Mouse (Mus musculus) cerebral cortex, adult 2 months (tissue): ENCODE measurements around the gene Serpinb5.

ENCODE experiments used
- WGBS: fragments of 180-500 bp; shearing (Covaris S2); methylation state at CpG from one replicate; pipeline ENCODE4 v1.1.7; 2018; 5-methylcytosine and 5-hydroxymethylcytosine counted together

The Serpinb5 gene

DNA sequence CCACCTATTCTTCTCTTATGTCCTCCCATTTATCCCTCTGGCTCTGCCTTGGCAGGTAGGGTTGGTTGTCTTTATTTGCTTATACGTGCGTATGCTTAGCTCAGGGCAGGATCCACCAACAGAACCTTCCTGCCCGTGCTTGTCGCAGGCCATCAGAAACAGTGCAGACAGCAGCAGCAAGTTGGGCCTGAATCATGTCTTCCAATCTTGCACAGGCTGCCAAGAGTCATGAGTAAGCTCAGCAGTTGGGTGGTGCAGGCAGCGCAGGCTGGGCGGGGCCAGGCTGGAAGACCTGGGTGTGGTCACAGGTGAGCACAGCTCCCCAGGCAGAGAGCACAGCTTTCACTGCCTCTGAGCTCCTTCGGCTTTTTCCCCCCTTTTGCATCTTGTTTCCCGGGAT lies at the start of gene Serpinb5:
Gene Serpinb5, plus strand, starts transcription at position 327 of the 400 bp plus-strand sequence.
- 68% methylated on average over 8 of the region's 8 CpGs for WGBS

DNA sequence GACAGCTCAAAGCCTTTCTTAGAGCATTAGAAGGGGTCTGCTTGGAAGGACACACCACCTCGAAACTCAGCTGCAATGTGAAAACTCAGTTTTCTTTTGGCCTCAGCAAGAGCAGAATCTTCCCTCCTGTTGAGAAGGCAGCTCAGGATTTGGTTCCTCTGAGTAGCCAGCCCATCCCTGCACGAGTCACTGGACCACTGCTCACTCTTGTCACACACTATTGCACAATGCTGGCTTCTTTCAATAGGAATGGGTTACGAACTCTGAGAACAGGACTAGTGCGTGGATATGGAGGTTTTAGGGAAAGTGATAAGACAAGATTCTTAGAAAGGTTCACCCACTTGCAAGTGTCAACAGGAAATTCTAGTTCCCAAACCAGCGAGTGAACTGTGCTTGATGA lies 46.1 kb upstream of the Serpinb5 start:
- WGBS = 79% methylated on average over 5 of the region's 5 CpGs

DNA sequence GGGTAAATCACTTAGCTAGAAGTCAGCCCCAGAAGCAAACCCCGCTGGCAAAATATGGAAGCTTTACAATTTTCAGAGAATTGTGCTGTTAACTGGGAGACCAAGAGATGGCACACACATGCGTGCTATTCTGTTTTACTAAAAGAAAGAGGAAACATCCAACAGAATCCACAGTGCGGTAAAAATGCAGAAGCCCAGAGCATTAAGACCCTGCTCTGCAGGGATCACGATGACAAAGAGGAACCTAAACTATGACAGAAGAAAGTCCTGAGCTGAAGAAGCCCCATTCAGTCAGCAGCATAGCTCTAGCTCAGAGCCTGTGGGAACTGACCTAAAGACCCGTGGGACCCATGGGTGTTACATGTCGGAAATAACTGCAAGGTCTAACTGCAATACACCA lies 45.7 kb upstream of the Serpinb5 start:
- 85% methylated on average over 6 of the region's 6 CpGs for WGBS

DNA sequence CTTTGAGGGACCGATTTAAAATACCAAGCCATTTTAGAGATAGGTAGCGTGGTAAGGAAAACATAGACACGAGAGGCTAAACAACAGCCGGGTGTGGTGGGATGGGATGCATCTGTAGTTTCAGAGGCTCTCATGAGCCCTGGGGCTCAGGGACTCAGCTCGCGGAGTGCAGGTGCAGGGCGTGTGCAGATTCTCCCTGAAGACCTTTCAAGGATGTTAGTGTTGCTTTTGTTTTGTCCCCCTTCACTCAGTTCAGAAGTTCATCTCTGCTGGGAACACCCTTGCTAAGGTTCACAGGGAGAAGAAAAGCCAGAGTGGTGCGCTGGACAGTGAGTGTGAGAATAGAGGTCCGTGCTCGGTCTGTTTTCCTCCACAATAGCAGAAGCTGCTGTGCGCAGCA lies 44.2 kb upstream of the Serpinb5 start:
- WGBS = 87% methylated on average over 11 of the region's 11 CpGs

DNA sequence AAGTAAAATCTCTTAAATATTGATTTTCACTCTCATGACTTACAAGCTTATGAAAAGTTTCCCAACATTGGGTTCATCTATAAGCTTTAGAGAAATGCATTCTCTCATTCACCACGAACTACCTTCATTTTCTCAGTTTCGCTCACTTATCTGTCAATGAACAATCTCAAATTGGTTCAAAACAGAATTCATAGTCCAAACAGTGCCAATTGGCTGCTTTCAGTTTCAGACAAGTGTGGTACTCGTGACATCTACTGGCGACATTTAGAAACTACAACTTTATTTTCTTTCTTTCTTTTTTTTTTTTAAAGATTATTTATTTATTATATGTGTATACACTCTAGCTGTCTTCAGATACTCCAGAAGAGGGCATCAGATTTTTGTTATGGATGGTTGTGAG lies 42.6 kb upstream of the Serpinb5 start:
- 6% methylated on average over 4 of the region's 4 CpGs for WGBS

DNA sequence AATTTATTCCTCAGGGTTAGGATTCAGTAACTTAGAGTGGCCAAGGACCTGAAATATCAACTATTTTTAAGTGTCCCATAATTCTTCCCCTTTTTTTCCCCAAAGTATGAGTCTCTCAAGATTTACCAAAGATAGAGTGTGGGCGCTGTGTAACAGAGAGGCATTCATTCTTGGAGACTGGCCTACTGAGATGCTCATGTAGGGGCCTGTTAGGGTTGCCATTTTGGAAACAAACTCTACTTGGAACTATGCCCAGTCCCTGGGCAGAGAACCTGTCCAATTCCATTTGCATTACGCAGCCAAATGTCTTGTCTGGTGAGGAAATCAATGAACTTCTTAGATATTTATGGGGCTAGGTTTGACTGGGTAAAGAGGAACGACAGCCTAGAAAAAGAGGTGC lies 38.7 kb upstream of the Serpinb5 start:
- 54% methylated on average over 3 of the region's 3 CpGs for WGBS

DNA sequence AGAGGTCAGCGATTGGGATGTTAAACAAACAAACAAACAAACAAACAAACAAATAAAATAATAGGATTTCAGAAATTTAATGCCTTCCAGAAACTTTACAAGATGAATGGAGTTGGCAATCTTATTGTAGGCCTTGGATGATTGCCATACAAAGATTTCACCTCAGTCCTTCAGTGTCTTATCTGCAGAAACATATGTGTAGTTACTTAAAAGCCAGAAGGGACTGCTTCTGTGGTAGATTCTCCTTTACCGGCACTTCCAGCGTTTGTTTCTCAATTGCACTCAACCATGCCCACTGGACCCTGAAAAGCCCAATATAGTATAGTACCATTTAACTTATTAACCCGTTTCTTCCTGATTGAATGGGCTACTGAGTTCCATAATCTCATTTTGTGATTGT lies 32.2 kb upstream of the Serpinb5 start:
- 70% methylated on average over 4 of the region's 4 CpGs for WGBS

DNA sequence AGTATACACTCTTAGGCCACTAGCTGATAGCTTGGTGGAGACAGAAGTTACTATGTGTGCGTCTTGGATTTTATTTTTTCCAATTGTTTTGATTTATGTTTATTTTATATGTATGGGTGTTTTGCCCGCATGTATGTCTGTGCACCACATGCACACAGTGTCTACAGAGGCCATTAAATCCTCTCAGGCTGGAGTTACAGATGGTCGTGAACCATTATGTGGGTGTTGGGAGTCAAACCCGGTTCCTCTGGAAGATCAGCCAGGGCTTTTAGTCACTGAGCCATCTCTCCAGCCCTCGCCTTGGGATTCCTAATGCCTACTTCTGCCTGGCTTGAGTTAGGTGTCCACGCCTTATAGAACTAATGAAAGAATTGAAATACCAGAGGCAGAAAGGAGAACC lies 4.6 kb downstream of the Serpinb5 start:
- 78% methylated on average over 6 of the region's 6 CpGs for WGBS

DNA sequence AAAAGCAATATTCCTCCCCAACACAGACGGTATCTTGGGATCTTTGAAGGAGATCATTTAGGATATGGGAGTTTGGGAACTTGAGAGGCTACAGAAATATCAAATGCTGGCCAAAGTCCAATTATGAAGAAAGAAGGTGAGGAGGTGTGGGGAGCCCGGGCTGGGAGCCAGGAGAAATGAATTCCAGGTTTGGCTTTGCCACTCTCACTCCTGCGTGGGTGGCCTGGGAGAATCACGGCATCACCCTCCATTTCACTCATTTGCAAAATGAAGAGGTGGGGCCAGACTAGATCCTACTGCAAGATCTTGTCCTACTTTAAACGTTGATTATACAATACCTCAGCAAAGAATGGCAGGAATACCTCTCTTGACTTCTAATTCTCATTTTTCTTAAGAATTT lies 5.1 kb downstream of the Serpinb5 start:
- 38% methylated on average over 5 of the region's 5 CpGs for WGBS

DNA sequence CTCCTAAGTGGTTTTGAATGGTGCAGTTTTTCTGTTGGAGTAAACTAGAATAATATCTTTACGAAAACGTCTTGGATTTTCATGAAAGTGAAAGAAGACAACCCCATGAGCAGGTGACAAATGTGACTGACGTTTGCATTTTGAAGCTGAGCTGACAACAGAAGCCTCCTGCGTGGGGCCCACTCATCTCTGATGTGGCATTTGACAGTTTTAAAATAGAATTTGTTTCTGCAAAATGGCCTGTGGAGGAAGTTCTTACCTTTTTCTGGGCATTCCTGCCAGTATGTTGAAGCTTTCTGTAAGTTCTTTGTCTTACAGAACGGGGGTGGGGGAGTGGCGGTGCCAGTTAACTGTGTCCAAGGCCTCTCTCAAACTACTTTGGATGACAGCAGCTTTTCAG lies 5.8 kb downstream of the Serpinb5 start:
- 52% methylated on average over 6 of the region's 6 CpGs for WGBS

DNA sequence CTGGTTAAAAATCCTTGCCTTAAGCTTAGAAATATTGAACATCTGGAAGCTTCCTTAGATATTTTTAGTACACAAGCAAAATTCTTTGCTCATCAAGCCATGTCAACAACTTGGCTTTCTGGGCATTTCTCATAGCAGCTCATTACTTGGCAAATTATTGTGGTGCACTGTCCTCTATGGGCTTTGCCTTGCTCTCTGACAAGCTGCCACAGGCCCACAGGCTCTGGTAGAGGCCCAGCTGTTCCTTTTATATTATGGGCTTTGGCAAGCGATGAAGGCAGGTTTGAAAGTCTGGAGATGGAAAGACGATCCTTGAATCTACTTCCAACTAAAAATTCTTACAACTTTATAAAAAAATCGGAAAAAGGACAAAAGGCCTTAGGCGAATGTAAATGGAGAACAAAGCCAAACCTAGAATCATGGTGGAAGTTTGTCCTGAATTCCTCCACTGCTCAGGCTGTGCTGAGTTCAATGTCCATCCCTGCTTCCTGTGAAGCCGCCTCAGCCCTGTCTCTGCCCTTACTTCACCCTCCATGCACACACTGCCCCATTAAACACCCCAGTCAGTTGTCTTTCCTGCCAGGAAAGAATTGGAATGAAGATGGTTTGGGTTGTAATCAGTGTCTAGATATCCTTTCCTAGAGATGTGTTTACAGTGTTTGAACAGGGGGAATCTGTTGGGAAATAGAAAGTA lies 14.4 kb downstream of the Serpinb5 start:
- 88% methylated on average over 5 of the region's 5 CpGs for WGBS

DNA sequence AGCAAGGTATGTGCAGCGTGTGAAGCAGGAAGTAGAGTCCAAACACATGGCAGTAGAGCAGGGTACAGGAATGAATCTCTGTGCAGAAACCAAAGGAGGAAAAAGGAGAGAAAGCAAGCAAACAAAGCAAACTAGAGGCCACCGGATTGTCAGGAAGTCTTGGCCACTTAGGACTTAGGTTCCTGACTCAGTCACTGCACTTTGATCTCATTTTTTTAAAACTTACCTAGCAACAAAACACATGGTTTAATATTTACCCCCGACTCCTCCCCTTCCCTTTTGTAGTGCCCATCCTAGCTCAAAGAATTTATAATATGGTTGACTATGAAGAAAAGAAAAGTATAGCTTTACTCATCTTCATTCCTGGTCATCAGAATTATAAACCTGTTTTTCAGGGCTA lies 15.2 kb downstream of the Serpinb5 start:
- WGBS = 81% methylated on average over 3 of the region's 3 CpGs

DNA sequence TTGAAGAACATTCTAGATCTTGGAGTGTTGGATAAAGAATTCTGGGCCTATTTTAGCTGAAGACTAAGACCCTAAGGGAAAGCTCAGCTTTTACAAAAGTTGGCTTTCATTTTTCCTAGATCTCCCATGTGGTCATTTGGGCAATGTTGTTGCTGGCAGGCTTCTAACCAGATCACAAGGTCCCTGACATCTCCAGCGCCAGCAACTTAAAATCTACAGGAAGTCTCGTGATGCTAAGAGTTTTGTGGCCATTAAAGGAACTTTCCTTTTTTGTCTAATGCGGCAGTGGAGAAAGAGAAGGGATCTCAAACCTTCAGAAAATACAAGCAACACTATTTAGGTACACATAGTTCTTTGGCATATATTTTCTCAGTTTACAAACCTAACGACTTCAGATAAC lies 21.8 kb downstream of the Serpinb5 start:
- 77% methylated on average over 4 of the region's 4 CpGs for WGBS

DNA sequence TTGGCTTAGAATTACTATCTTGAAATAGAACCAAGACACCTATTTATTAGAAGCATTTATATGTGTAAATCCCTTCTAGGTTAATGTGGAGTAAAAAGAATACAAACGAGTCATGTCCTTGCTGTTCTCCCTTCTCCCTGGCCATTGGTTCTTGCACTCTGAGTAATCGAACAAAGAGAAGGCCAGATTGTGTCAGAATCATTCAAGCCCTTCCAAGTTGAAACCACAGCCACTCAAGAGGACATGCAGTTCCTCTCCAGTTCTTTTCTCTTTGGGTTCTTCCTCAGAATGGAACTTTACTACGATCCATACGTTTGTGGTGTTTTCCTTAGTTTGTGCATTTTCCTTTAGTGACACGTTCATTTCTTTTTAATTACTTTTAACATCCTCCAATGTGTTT lies 22.4 kb downstream of the Serpinb5 start:
- 59% methylated on average over 5 of the region's 5 CpGs for WGBS

DNA sequence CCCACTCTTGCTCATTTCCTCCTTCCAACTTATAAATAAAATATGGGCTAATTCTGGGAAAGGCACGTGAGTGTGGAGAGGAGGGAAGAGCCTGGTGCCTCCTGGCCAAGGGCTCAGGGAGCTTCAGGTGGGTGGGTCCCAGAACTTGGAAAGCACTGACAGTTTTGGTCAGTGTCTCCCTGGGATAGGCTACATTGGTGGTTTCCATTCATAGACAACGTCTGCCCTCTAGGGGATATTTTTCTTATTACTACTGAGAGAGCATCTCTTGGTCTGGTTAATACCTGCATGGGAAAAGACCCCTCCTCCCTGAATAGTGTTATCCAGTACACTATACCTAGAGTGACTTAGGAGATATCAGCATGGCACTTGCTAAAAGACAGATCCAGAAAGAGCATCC lies 22.8 kb downstream of the Serpinb5 start:
- 1% methylated on average over 2 of the region's 2 CpGs for WGBS

DNA sequence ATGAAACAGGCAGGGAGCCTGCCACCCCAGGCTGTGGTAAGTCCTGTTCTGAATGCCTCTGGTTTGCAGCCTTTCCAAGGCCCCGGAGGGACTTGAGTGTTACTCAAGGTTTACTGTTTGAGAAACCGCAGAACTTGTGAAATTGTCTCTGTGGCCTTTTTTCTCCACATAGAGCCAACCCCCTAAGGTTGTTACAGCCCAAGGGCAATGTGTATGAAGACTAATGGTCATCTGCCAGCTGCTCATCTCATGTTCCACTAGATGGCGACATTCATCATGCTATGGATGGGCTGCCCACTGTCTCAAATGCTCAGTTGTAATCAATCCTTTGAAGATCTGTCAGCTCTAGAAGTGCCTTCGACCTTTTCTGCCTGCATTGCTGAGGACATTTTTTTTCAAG lies 40.4 kb downstream of the Serpinb5 start:
- 39% methylated on average over 4 of the region's 4 CpGs for WGBS

DNA sequence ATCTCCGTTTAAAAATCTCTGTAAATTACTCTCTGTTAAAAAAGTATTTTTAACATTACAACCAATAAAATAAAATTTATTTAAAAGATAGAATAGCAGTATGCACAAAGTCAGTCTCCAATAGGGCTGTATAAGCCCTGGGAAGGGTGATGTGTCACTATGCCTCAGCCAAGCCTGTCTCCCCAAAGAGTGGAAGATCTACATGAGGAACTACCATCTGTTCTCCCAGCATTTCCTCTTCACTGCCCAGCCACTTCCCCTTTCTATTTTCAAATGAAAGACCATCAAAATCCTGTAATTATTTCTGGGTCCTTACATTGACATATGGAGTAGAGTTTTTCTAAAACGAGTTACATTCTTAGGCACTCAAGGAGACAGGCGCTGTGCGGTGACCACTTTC lies 71.0 kb downstream of the Serpinb5 start:
- 68% methylated on average over 4 of the region's 4 CpGs for WGBS
